Comparison of ENCODE assay signal across 24 mouse cellular contexts in the genomic region with DNA sequence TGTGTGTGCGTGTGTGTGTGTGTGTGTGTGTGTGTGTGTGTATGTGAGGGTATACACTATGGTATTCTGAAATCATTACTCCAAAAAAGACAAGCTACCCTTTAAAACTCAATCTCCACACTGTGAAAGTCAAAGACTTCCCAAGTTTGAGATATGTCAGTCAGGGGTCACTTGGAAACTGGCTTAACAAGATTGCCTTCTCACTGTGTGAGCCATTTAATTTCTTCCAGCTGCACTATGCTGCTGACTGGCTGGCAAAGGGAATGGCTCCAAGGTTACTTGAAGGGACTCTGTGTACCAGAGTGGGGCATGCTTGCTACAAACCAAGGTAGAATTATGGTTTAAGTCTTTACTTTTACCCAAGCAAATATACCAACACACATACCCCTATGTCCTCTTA.
"Had no signal": no experiment of that assay in that cellular context is flagged by ENCODE, and none has a peak within 500 bp of the region (broad histone marks: within the 10 kb centered on the region; RNA-seq: fewer than 3 reads in every experiment).

No protein-coding gene starts in this region.

- H3K9ac ChIP-seq: limb, embryonic 13.5 days; liver, embryonic 12.5 days; liver, embryonic 15.5 days; lung, embryonic 15.5 days; midbrain, embryonic 13.5 days; neural tube, embryonic 13.5 days; stomach, embryonic 15.5 days had no signal

- H3K27me3 ChIP-seq: limb, embryonic 13.5 days; liver, embryonic 12.5 days; liver, embryonic 15.5 days; lung, embryonic 15.5 days; megakaryocyte, embryonic 14.5 days; midbrain, embryonic 13.5 days; neural tube, embryonic 13.5 days; stomach, embryonic 15.5 days had no signal

- H3K27ac ChIP-seq: kidney, postnatal 0 days; layer of hippocampus, adult 2 months; limb, embryonic 13.5 days; liver, embryonic 12.5 days; liver, embryonic 15.5 days; lung, embryonic 15.5 days; midbrain, embryonic 10.5 days; midbrain, embryonic 13.5 days; neural tube, embryonic 13.5 days; stomach, embryonic 15.5 days had no signal

- H3K36me3 ChIP-seq: limb, embryonic 13.5 days; liver, embryonic 12.5 days; liver, embryonic 15.5 days; lung, embryonic 15.5 days; midbrain, embryonic 10.5 days; midbrain, embryonic 13.5 days; neural tube, embryonic 13.5 days; stomach, embryonic 15.5 days had no signal

- H3K4me2 ChIP-seq: limb, embryonic 13.5 days; liver, embryonic 12.5 days; liver, embryonic 15.5 days; lung, embryonic 15.5 days; midbrain, embryonic 13.5 days; neural tube, embryonic 13.5 days; stomach, embryonic 15.5 days had no signal

- H3K9me3 ChIP-seq: limb, embryonic 13.5 days; liver, embryonic 12.5 days; liver, embryonic 15.5 days; lung, embryonic 15.5 days; midbrain, embryonic 10.5 days; midbrain, embryonic 13.5 days; neural tube, embryonic 13.5 days; stomach, embryonic 15.5 days had no signal

- DNase-seq: kidney, adult 9 months; kidney, postnatal 25 days; layer of hippocampus, adult 9-11 months; liver; lung, adult 18-20 months; lung, postnatal 10 days; lung, postnatal 36 days; retina, postnatal 1 day; right cerebral cortex, postnatal 25 days; spleen, adult 18-20 months; thymus, postnatal 36 days had no signal

- ATAC-seq: liver, embryonic 12.5 days; midbrain, embryonic 13.5 days; midbrain, embryonic 16.5 days had no signal

- H3K4me1 ChIP-seq: limb, embryonic 13.5 days; liver, embryonic 12.5 days; liver, embryonic 15.5 days; lung, embryonic 15.5 days; megakaryocyte, embryonic 14.5 days; midbrain, embryonic 10.5 days; midbrain, embryonic 13.5 days; neural tube, embryonic 13.5 days; stomach, embryonic 15.5 days had no signal

- H3K4me3 ChIP-seq: layer of hippocampus, adult 2 months; limb, embryonic 13.5 days; liver, embryonic 12.5 days; liver, embryonic 15.5 days; lung, embryonic 15.5 days; megakaryocyte, embryonic 14.5 days; midbrain, embryonic 10.5 days; midbrain, embryonic 13.5 days; myocyte; neural tube, embryonic 13.5 days; stomach, embryonic 15.5 days had no signal
